Mouse (Mus musculus): ENCODE results near the gene Wdfy3. TPM values are rescaled to one million over a fixed set of nuclear protein-coding genes. Genes with fewer than 3 reads are reported as not detected.

Gene Wdfy3
- total RNA-seq, 2 experiments from 2014 or later: 31.2 to 31.9 TPM

GRCm38 (mm10) chr5:101895717-101896645 is 173.7 kb downstream of the Wdfy3 start:
- no peak for DNase-seq
- intact Hi-C loops (cut with DNase I): no loop called here

GRCm38 (mm10) chr5:101895119-101895518 is 174.6 kb downstream of the Wdfy3 start:
- intact Hi-C loops (cut with DNase I): no loop called here
- no peak for DNase-seq

- intact Hi-C loops (cut with DNase I): loop anchor here (1.0 kb wide), 1 partner anchor 180 kb away; no protein-coding TSS in a partner anchor
- DNase-seq: no peak
Measured at GRCm38 (mm10) chr5:101893820-101894515, 175.8 kb downstream of the Wdfy3 start.

- intact Hi-C loops (cut with DNase I): no loop called here
- no peak for DNase-seq
Measured at GRCm38 (mm10) chr5:101891694-101892416, 177.9 kb downstream of the Wdfy3 start.

- intact Hi-C loops (cut with DNase I): no loop called here
- DNase-seq: no peak
Measured at GRCm38 (mm10) chr5:101887989-101888388, 181.7 kb downstream of the Wdfy3 start.

GRCm38 (mm10) chr5:101885039-101885438 is 184.7 kb downstream of the Wdfy3 start:
- intact Hi-C loops (cut with DNase I): no loop called here
- DNase-seq: no peak

- intact Hi-C loops (cut with DNase I): no loop called here
- no peak for DNase-seq
Measured at GRCm38 (mm10) chr5:101882191-101882590, 187.5 kb downstream of the Wdfy3 start.

GRCm38 (mm10) chr5:101879914-101880313 is 189.8 kb downstream of the Wdfy3 start:
- DNase-seq: no peak
- intact Hi-C loops (cut with DNase I): loop anchor here (10.0 kb wide), 1 partner anchor 1075 kb away; no protein-coding TSS in a partner anchor

- intact Hi-C loops (cut with DNase I): loop anchor here (10.0 kb wide), 1 partner anchor 1074 kb away; no protein-coding TSS in a partner anchor
- DNase-seq: no peak
Measured at GRCm38 (mm10) chr5:101878403-101878802, 191.3 kb downstream of the Wdfy3 start.

- intact Hi-C loops (cut with DNase I): loop anchor here (10.0 kb wide), 1 partner anchor 1071 kb away; no protein-coding TSS in a partner anchor
- no peak for DNase-seq
Measured at GRCm38 (mm10) chr5:101876185-101876584, 193.5 kb downstream of the Wdfy3 start.

GRCm38 (mm10) chr5:101866722-101867121 is 203.0 kb downstream of the Wdfy3 start:
- intact Hi-C loops (cut with DNase I): no loop called here
- DNase-seq: no peak

GRCm38 (mm10) chr5:101863946-101864345 is 205.8 kb downstream of the Wdfy3 start:
- DNase-seq: no peak
- intact Hi-C loops (cut with DNase I): no loop called here

- no peak for DNase-seq
- intact Hi-C loops (cut with DNase I): no loop called here
Measured at GRCm38 (mm10) chr5:101862651-101863050, 207.1 kb downstream of the Wdfy3 start.

GRCm38 (mm10) chr5:101861786-101862571 is 207.7 kb downstream of the Wdfy3 start:
- DNase-seq: no peak
- intact Hi-C loops (cut with DNase I): no loop called here

GRCm38 (mm10) chr5:101858891-101859436 is 210.8 kb downstream of the Wdfy3 start:
- DNase-seq: no peak
- intact Hi-C loops (cut with DNase I): no loop called here

GRCm38 (mm10) chr5:101855475-101855874 is 214.2 kb downstream of the Wdfy3 start:
- no peak for DNase-seq
- intact Hi-C loops (cut with DNase I): no loop called here

- intact Hi-C loops (cut with DNase I): no loop called here
- no peak for DNase-seq
Measured at GRCm38 (mm10) chr5:101854667-101855066, 215.1 kb downstream of the Wdfy3 start.

- intact Hi-C loops (cut with DNase I): no loop called here
- no peak for DNase-seq
Measured at GRCm38 (mm10) chr5:101854100-101854499, 215.6 kb downstream of the Wdfy3 start.

GRCm38 (mm10) chr5:101852116-101852680 is 217.5 kb downstream of the Wdfy3 start:
- intact Hi-C loops (cut with DNase I): no loop called here
- no peak for DNase-seq

Measured in heart, postnatal 36 days (tissue).